Mouse (Mus musculus): ENCODE measurements around the gene Ttc36. TPM values are rescaled to one million over a fixed set of nuclear protein-coding genes. Genes with fewer than 3 reads are reported as not detected.

Gene Ttc36
- polyA plus RNA-seq, 1 experiment from 2014 or later, result 0.26 TPM

DNA sequence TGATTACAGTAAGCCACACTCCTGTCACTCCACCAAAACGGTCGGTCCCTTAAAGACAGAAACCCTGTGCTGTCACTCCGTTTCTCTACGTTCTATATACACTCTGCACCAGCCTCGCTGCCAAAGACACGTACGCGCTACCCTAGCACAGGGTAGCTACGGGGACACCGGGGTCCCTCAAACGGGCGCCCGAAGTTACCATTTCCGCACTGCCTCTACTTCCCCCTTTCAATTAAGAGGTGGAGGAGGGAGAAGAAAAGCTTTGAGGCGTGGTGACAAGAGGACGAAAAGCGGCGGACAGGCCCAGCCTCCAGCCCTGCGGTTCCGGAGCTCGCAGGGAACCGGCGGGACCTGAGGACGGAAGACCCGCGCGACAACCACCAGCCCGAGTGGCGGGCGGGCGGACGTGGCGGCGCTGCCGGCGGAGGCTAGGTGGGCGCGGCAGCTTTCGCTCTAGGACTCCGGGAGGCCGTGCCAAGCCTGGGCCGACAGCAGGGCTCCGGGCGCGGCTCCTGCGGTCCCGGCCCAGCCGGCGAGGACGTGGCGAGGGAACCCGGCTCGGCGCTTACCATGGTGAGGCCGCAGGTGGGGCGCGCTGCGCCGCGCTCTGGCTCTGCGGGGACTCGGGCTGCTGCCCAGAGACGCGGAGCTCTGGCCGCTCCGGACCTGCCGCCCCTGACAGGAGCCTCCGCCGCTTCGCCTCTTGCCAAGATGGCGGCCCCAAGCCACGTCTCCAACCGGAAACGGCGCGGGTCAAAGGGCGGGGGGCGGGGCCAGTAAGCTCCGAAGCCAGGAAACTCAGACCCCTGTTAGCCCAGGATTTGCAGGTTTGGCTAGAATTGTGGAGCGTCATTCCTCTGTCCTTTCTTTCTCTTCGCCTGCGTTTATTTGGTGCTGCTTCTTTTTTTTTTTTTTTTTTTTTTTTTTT, 35.5 kb downstream of the Ttc36 start, which contains the start of the genes Arcn1 and Ift46:
Arcn1 (minus strand) TSS at position 745 of the 928 bp plus-strand sequence.
Ift46 (plus strand) TSS at position 808 of the 928 bp plus-strand sequence.
- H3K36me3 ChIP-seq, result no peaks in the 10 kb centered on the region
- peaks cover 16% of the 10 kb centered on the region for H3K4me1 ChIP-seq
- H3K4me3 ChIP-seq, result peak within 1 kb of the TSS; percentile 100
- H3K27ac ChIP-seq (replicated peaks), result peak within 1 kb of the TSS; percentile 95
- no peaks in the 10 kb centered on the region for H3K9me3 ChIP-seq (replicated peaks)
- under 1% methylated on average over 81 of the region's 82 CpGs for WGBS
- peak; percentile 93 for DNase-seq (ENCODE audit: low spot score)
- H3K27me3 ChIP-seq (ENCODE audit: low read depth, poor library complexity, severe bottlenecking), result no peaks in the 10 kb centered on the region

DNA sequence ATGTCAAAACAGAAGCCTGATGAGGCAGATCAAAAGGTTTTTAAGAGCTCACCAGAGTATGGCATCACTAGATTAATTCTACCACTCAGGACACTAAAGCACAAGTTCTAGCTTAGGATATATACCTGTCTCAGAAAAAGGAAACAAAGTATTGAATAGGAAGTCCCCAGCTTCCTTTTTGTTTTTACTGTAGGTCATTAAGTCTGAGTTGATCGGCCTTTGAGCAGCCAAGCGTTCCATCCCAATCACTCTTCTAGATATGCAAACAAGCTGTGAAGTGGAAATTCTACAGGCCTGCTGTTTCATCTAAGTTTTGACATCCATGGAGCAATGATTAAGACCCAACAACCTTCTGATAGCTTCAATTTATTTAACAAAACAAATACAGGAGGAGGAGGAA, 42.0 kb downstream of the Ttc36 start:
- no peaks in the 10 kb centered on the region for H3K27me3 ChIP-seq (ENCODE audit: low read depth, poor library complexity, severe bottlenecking)
- H3K36me3 ChIP-seq, result peaks cover 47% of the 10 kb centered on the region
- no peak overlapping the region for H3K27ac ChIP-seq (replicated peaks)
- WGBS, result 97% methylated on average over 2 of the region's 2 CpGs
- peaks cover 8% of the 10 kb centered on the region for H3K4me1 ChIP-seq
- H3K4me3 ChIP-seq, result no peak overlapping the region
- no peaks in the 10 kb centered on the region for H3K9me3 ChIP-seq (replicated peaks)
- no peak for DNase-seq (ENCODE audit: low spot score)

Other genes starting within 250 kb of the Ttc36 start
- not detected in 2 replicates for gene Cxcr5, start 241.2 kb downstream of the Ttc36 start, polyA plus RNA-seq (2016; fragmentation: Nextera tagmentation; extraction: Ambion mirVana)
- gene Ddx6, start 198.2 kb downstream of the Ttc36 start, polyA plus RNA-seq (2016; fragmentation: Nextera tagmentation; extraction: Ambion mirVana), result 19.5 and 19.7 TPM in 2 replicates
- gene Treh, start 129.8 kb downstream of the Ttc36 start, polyA plus RNA-seq (2016; fragmentation: Nextera tagmentation; extraction: Ambion mirVana), result not detected in 2 replicates
- 40.8 and 49.1 TPM in 2 replicates for gene Phldb1, start 67.9 kb downstream of the Ttc36 start, polyA plus RNA-seq (2016; fragmentation: Nextera tagmentation; extraction: Ambion mirVana)
- 165 and 172 TPM in 2 replicates for gene Arcn1, start 35.2 kb downstream of the Ttc36 start, polyA plus RNA-seq (2016; fragmentation: Nextera tagmentation; extraction: Ambion mirVana)
- gene Ift46, start 35.2 kb downstream of the Ttc36 start, polyA plus RNA-seq (2016; fragmentation: Nextera tagmentation; extraction: Ambion mirVana), result 130 and 144 TPM in 2 replicates
- gene Tmem25, start 3.8 kb downstream of the Ttc36 start, polyA plus RNA-seq (2016; fragmentation: Nextera tagmentation; extraction: Ambion mirVana), result 1.8 and 3.2 TPM in 2 replicates
- gene Kmt2a, start 78.2 kb upstream of the Ttc36 start, polyA plus RNA-seq (2016; fragmentation: Nextera tagmentation; extraction: Ambion mirVana), result 11.1 and 12.5 TPM in 2 replicates
- gene Atp5l, start 117.7 kb upstream of the Ttc36 start, polyA plus RNA-seq (2016; fragmentation: Nextera tagmentation; extraction: Ambion mirVana), result 541 and 557 TPM in 2 replicates
- 24.2 and 26.8 TPM in 2 replicates for gene Ube4a, start 162.5 kb upstream of the Ttc36 start, polyA plus RNA-seq (2016; fragmentation: Nextera tagmentation; extraction: Ambion mirVana)
- not detected in 2 replicates for gene Cd3g, start 177.4 kb upstream of the Ttc36 start, polyA plus RNA-seq (2016; fragmentation: Nextera tagmentation; extraction: Ambion mirVana)
- gene Cd3d, start 178.7 kb upstream of the Ttc36 start, polyA plus RNA-seq (2016; fragmentation: Nextera tagmentation; extraction: Ambion mirVana), result not detected in 2 replicates
- not detected in 2 replicates for gene Cd3e, start 206.6 kb upstream of the Ttc36 start, polyA plus RNA-seq (2016; fragmentation: Nextera tagmentation; extraction: Ambion mirVana)
- 0.87 and 1.0 TPM in 2 replicates for gene Mpzl2, start 236.7 kb upstream of the Ttc36 start, polyA plus RNA-seq (2016; fragmentation: Nextera tagmentation; extraction: Ambion mirVana)